Mouse (Mus musculus) cortical plate, adult 2 months (tissue): ENCODE data around the gene Cd209g. TPM values are rescaled to one million over a fixed set of nuclear protein-coding genes. Genes with fewer than 3 reads are reported as not detected.

Experiments
- H3K27ac ChIP-seq: fragments of 200-500 bp; 2 replicates; pipeline ENCODE4 v1.5.1; 2012; ENCODE audit warnings: low read length, control low read depth, inconsistent platforms; ENCODE audit not compliant: insufficient read depth
- H3K4me1 ChIP-seq: fragments of 200-500 bp; 2 replicates; pipeline ENCODE4 v1.6.1; 2011; ENCODE audit warnings: low read length; ENCODE audit not compliant: control insufficient read depth, insufficient read depth
- H3K4me3 ChIP-seq: fragments of 200-500 bp; 2 replicates; pipeline ENCODE4 v1.5.1; 2011; ENCODE audit warnings: mild to moderate bottlenecking, low read length, control low read depth; ENCODE audit not compliant: insufficient read depth
- CTCF ChIP-seq: fragments of 200-500 bp; IDR thresholded peaks from 2 replicates; pipeline ENCODE4 v1.5.1; 2011; ENCODE audit warnings: mild to moderate bottlenecking, control low read depth, low read length; ENCODE audit not compliant: insufficient read depth; ENCODE audit errors: extremely low read depth
- POLR2A ChIP-seq: fragments of 200-500 bp; IDR thresholded peaks from 2 replicates; pipeline ENCODE4 v1.6.1; 2011; ENCODE audit warnings: mild to moderate bottlenecking, low read length, control low read depth; ENCODE audit not compliant: insufficient read depth; ENCODE audit errors: extremely low read depth
- polyA plus RNA-seq: library from polyadenylated mRNA; depleted of rRNA; stranded (reverse); fragments of >200 nt; gene quantifications from 2 replicates; pipeline ENCODE4 v1.2.3, GENCODE M21; 2012; rRNA removed

Cd209g gene
- polyA plus RNA-seq, 1 experiment: 0.23 TPM

DNA sequence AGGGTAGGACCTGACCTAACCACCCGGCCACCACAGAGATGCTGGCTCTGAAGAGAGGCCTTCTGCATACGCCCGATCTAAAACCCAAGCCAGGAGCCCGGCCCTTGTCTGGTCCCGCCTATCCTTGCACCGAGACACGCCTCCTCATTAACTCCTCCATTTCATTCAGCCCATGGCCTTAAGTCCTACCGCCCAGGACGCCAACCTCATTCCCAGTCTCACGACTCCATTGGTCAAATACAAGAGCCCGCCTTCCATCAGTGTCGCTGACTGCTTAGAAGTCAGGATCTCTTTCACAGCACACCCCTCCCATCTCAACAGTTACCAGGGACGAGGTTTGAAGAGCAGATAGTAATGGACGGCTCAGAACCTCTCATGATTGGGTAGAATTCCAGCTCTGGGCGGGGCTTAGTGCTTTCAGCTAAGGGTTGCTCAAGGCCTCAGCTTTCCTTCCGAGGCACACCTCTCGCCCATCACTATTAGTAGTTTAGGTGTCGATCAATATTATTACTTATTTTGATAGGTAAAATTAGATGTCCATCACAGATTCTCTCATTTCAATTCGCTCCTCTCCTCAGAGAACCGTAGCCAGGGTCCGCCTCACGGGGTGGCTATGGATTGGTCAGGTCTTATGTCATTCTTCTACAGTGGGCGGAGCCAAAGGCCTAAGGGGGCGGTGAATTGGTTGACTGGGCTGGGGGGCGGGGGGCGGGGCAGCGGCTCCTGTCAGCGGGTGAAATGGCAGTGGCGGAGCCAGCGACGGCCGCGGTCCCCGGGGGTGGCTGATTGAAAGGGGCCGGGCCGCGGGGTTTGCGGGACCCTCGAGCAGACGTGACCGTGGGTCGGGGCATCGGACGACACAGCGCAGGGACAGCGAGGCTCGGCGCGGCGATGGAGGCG, 32.2 kb downstream of the Cd209g start, which contains the start of gene Evi5l:
Evi5l (plus strand) TSS at position 716 of the 900 bp plus-strand sequence.
- Histone ChIP-seq H3K27ac (peak within 1 kb of the TSS; percentile 35; the same call in 1 of the 2 replicates), H3K4me3 (peak within 1 kb of the TSS; percentile 69), H3K4me1 (peaks cover 11% of the 10 kb centered on the region; the same call in 1 of the 2 replicates)
- TF ChIP-seq POLR2A (peak; percentile 82; the same call in 1 of the 2 replicates), CTCF (no peak)

GRCm38 (mm10) chr8:4166881-4167525, 33.1 kb downstream of the Cd209g start:
- Histone ChIP-seq H3K27ac (peak overlapping the region; percentile 35; the same call in 1 of the 2 replicates), H3K4me1 (peaks cover 11% of the 10 kb centered on the region; the same call in 1 of the 2 replicates), H3K4me3 (peak overlapping the region; percentile 69)
- TF ChIP-seq CTCF: no peak
- TF ChIP-seq POLR2A: no peak

DNA sequence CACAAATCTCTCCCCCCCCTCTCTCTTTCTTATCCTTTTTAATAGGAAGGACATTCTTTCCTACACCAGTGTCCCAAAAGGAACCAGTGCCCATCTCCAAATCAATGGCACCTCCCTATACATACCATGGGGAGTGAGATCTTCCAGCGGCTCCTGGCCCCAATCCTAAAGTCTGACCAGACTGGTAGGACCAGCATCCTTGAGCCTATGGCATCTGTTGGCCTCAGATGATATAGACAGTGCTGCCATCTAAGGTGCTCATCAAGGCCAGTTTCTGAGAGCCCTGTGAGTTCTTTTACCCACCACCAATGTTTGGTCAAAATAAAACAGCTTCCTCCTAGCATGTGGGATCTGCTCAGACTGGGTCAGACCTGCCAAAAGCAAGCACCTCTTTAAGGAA, 34.0 kb downstream of the Cd209g start:
- Histone ChIP-seq H3K27ac (no peak overlapping the region), H3K4me1 (peaks cover 11% of the 10 kb centered on the region; the same call in 1 of the 2 replicates), H3K4me3 (peak overlapping the region; percentile 69; the same call in 1 of the 2 replicates)
- TF ChIP-seq POLR2A (no peak), CTCF (no peak)

DNA sequence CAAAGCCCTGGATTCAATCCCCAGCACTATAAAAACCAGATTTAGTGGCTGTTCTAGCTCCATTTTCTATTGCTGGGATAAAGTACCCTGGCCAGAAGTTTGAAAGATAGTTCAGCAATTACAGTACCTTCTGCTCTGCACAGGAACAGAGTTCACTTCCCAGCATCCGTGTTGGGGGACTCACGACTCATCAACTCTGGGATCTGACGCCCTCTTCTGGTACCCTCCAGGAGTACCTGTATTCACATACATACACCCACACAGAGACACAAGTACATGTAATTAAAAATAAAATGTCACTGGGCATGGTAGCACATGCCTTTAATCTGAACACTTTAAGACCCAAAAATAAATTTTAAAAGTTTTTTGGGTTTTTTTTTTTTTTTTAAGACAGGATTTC, 38.6 kb downstream of the Cd209g start:
- H3K4me1 ChIP-seq: peaks cover 8% of the 10 kb centered on the region; the same call in 1 of the 2 replicates
- no peak overlapping the region for H3K27ac ChIP-seq
- TF ChIP-seq CTCF (no peak), POLR2A (no peak)
- H3K4me3 ChIP-seq: no peak overlapping the region

DNA sequence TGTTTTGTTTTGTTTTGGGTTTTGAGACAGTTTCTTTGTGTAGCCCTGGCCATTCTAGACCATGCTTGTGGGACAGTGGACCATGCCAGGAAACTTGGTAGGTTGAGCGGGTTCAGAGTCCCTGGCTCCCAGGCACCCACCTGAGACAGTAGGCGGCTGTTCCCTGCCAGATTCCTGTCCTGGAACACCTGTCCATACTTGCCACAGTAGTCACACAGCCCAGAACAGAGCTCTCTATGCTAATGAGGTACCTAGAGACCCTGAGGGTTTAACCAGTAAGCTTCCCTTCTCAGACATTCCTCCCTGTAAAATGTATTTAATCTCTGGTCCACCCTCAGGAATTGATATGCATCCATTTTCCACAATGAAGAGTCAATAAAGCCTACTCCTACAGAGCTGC, 40.1 kb downstream of the Cd209g start:
- H3K27ac ChIP-seq: no peak overlapping the region
- no peak overlapping the region for H3K4me3 ChIP-seq
- TF ChIP-seq POLR2A: no peak
- no peak for TF ChIP-seq CTCF
- H3K4me1 ChIP-seq: peaks cover 2% of the 10 kb centered on the region; the same call in 1 of the 2 replicates

DNA sequence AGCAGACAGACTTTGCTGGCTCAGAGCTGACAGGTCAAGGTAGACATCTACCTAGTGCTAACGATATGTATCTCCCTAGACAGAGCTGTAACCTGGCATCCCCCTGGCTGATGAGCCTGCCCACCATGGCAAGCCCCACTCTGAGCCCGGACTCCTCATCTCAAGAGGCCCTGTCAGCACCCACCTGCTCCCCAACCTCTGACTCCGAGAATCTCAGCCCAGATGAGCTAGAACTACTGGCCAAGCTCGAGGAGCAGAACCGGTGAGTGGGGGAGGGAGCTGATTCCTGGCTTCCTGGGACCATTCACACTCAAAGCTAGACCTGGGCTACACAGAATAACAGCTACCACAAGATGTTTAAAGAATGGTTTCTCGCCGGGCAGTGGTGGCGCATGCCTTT, 49.5 kb downstream of the Cd209g start:
- Histone ChIP-seq H3K4me1 (peaks cover 2% of the 10 kb centered on the region), H3K4me3 (no peak overlapping the region), H3K27ac (no peak overlapping the region)
- TF ChIP-seq CTCF (no peak), POLR2A (no peak)

DNA sequence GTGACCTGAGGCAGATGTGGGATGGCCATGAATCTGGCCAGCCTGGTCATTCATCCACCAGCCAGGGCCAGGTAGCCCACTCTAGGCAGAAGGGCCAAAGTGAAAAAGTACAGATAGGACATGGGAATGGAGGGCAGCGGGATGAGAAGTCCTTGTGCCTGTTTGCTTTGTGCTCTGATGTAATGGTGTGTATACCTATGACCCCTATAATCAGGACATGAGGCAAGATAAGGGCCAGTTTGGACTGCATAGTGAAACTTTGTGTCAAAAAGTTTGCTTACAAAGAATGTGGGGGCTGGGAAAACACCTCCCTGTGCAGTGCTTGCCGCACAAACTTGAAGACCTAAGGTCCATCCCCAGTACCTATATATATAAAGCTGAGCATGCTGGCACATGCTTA, 52.3 kb downstream of the Cd209g start:
- H3K4me1 ChIP-seq: no peaks in the 10 kb centered on the region
- no peak overlapping the region for H3K27ac ChIP-seq
- TF ChIP-seq POLR2A (no peak), CTCF (no peak)
- no peak overlapping the region for H3K4me3 ChIP-seq

Other genes starting within 250 kb of the Cd209g start
- gene Cd209b, start 207.3 kb upstream of the Cd209g start, polyA plus RNA-seq: 0.10 and 0.19 TPM in 2 replicates
- gene Cd209c, start 179.4 kb upstream of the Cd209g start, polyA plus RNA-seq: 0.40 and 0.42 TPM in 2 replicates
- 0.54 and 0.61 TPM in 2 replicates for gene Cd209f, start 28.3 kb upstream of the Cd209g start, polyA plus RNA-seq
- 74.9 and 75.3 TPM in 2 replicates for gene Evi5l, start 32.5 kb downstream of the Cd209g start, polyA plus RNA-seq
- gene Prr36, start 83.4 kb downstream of the Cd209g start, polyA plus RNA-seq: 16.7 and 18.6 TPM in 2 replicates
- gene Lrrc8e, start 92.7 kb downstream of the Cd209g start, polyA plus RNA-seq: 0.04 TPM in 1 of 2 replicates, not detected in the other
- 60.4 and 60.6 TPM in 2 replicates for gene Map2k7, start 104.6 kb downstream of the Cd209g start, polyA plus RNA-seq
- gene Gm49320, start 104.8 kb downstream of the Cd209g start, polyA plus RNA-seq: 4.8 and 5.8 TPM in 2 replicates
- 26.4 and 27.5 TPM in 2 replicates for gene Tgfbr3l, start 114.1 kb downstream of the Cd209g start, polyA plus RNA-seq
- gene Snapc2, start 119.0 kb downstream of the Cd209g start, polyA plus RNA-seq: 48.8 and 48.9 TPM in 2 replicates
- 1,021 and 1,048 TPM in 2 replicates for gene Ctxn1, start 125.2 kb downstream of the Cd209g start, polyA plus RNA-seq
- gene Timm44, start 141.8 kb downstream of the Cd209g start, polyA plus RNA-seq: 92.9 and 111 TPM in 2 replicates
- gene Ccl25, start 191.1 kb downstream of the Cd209g start, polyA plus RNA-seq: 16.1 and 16.4 TPM in 2 replicates
- 35.1 and 35.6 TPM in 2 replicates for gene Elavl1, start 191.3 kb downstream of the Cd209g start, polyA plus RNA-seq